Mouse (Mus musculus): Measurements from ENCODE around the gene Atp5d. TPM values are rescaled to one million over a fixed set of nuclear protein-coding genes. Genes with fewer than 3 reads are reported as not detected.

Atp5d gene
- polyA plus RNA-seq, 1 experiment, result 1,163 TPM

GRCm38 (mm10) chr10:80102216-80102915 is 36.1 kb upstream of the Atp5d start:
- TF ChIP-seq POLR2A (IDR thresholded peaks at IDR 0.05; ENCODE audit: insufficient read length, low read depth) (peak; percentile 78), TCF3 (IDR thresholded peaks at IDR 0.05; ENCODE audit: insufficient read length, low read depth) (no peak), POLR2AphosphoS2 (IDR thresholded peaks at IDR 0.05; ENCODE audit: insufficient read length, low read depth) (peak; percentile 79)
- peak overlapping the region; percentile 97 for H3K4me2 ChIP-seq (ENCODE audit: low read depth)
- peaks cover 55% of the 10 kb centered on the region for H3K79me2 ChIP-seq (ENCODE audit: control insufficient read depth, insufficient read depth)
- no peaks in the 10 kb centered on the region for H3K27me3 ChIP-seq (ENCODE audit: control insufficient read depth, insufficient read depth, insufficient read length)
- H3K4me3 ChIP-seq, result peak overlapping the region; percentile 67
- no peaks in the 10 kb centered on the region for H3K36me3 ChIP-seq (ENCODE audit: control insufficient read depth, insufficient read depth)
- H3ac ChIP-seq (ENCODE audit: control insufficient read depth, insufficient read length), result peak overlapping the region; percentile 82

GRCm38 (mm10) chr10:80103032-80103431 is 35.4 kb upstream of the Atp5d start:
- H3K4me2 ChIP-seq (ENCODE audit: low read depth), result peak overlapping the region; percentile 72
- H3K36me3 ChIP-seq (ENCODE audit: control insufficient read depth, insufficient read depth), result no peaks in the 10 kb centered on the region
- peak overlapping the region; percentile 82 for H3ac ChIP-seq (ENCODE audit: control insufficient read depth, insufficient read length)
- H3K27me3 ChIP-seq (ENCODE audit: control insufficient read depth, insufficient read depth, insufficient read length), result no peaks in the 10 kb centered on the region
- TF ChIP-seq POLR2A (IDR thresholded peaks at IDR 0.05; ENCODE audit: insufficient read length, low read depth), result no peak
- TF ChIP-seq MAX (IDR thresholded peaks at IDR 0.05; ENCODE audit: low read depth), result no peak
- no peak for TF ChIP-seq MYOD1 (IDR thresholded peaks at IDR 0.05; ENCODE audit: control insufficient read depth in 1 of 3, insufficient read length in 2 of 3, low read depth in 2 of 3)
- no peak for TF ChIP-seq E2F4 (IDR thresholded peaks at IDR 0.05; ENCODE audit: insufficient read depth)
- no peak for TF ChIP-seq POLR2AphosphoS2 (IDR thresholded peaks at IDR 0.05; ENCODE audit: insufficient read length, low read depth)
- no peak for TF ChIP-seq MYOG (IDR thresholded peaks at IDR 0.05; ENCODE audit: control insufficient read depth in 1 of 3, insufficient read depth in 1 of 3, insufficient read length in 2 of 3, low read depth in 2 of 3)
- no peak for TF ChIP-seq TCF12 (IDR thresholded peaks at IDR 0.05; ENCODE audit: insufficient read depth, poor library complexity, severe bottlenecking)
- no peak for TF ChIP-seq CEBPB (IDR thresholded peaks at IDR 0.05; ENCODE audit: insufficient read depth, poor library complexity, severe bottlenecking)
- no peak for TF ChIP-seq SRF (IDR thresholded peaks at IDR 0.05; ENCODE audit: control insufficient read depth, insufficient read length, low read depth)
- TF ChIP-seq REST (IDR thresholded peaks at IDR 0.05; ENCODE audit: insufficient read depth, insufficient read length), result no peak
- TF ChIP-seq USF1 (IDR thresholded peaks at IDR 0.05; ENCODE audit: low read depth), result no peak
- TF ChIP-seq TCF3 (IDR thresholded peaks at IDR 0.05; ENCODE audit: insufficient read length, low read depth), result no peak
- H3K4me3 ChIP-seq, result peak overlapping the region; percentile 67
- peaks cover 48% of the 10 kb centered on the region for H3K79me2 ChIP-seq (ENCODE audit: control insufficient read depth, insufficient read depth)

GRCm38 (mm10) chr10:80104181-80104580 is 34.3 kb upstream of the Atp5d start:
- H3K79me2 ChIP-seq (ENCODE audit: control insufficient read depth, insufficient read depth), result peaks cover 37% of the 10 kb centered on the region
- H3K36me3 ChIP-seq (ENCODE audit: control insufficient read depth, insufficient read depth), result no peaks in the 10 kb centered on the region
- H3K4me3 ChIP-seq, result peak overlapping the region; percentile 67
- no peak overlapping the region for H3ac ChIP-seq (ENCODE audit: control insufficient read depth, insufficient read length)
- peak; percentile 55 for TF ChIP-seq POLR2AphosphoS2 (IDR thresholded peaks at IDR 0.05; ENCODE audit: insufficient read length, low read depth)
- peak; percentile 48 for TF ChIP-seq POLR2A (IDR thresholded peaks at IDR 0.05; ENCODE audit: insufficient read length, low read depth)
- no peak for TF ChIP-seq MYOG (IDR thresholded peaks at IDR 0.05; ENCODE audit: control insufficient read depth in 1 of 3, insufficient read depth in 1 of 3, insufficient read length in 2 of 3, low read depth in 2 of 3)
- no peaks in the 10 kb centered on the region for H3K27me3 ChIP-seq (ENCODE audit: control insufficient read depth, insufficient read depth, insufficient read length)
- peak overlapping the region; percentile 72 for H3K4me2 ChIP-seq (ENCODE audit: low read depth)

- no peak within 1 kb of the TSS for H3ac ChIP-seq (ENCODE audit: control insufficient read depth, insufficient read length)
- H3K4me3 ChIP-seq, result peak within 1 kb of the TSS; percentile 67
- H3K79me2 ChIP-seq (ENCODE audit: control insufficient read depth, insufficient read depth), result peaks cover 24% of the 10 kb centered on the region
- H3K4me2 ChIP-seq (ENCODE audit: low read depth), result peak within 1 kb of the TSS; percentile 72
- H3K36me3 ChIP-seq (ENCODE audit: control insufficient read depth, insufficient read depth), result no peaks in the 10 kb centered on the region
- TF ChIP-seq TCF3 (IDR thresholded peaks at IDR 0.05; ENCODE audit: insufficient read length, low read depth), result no peak
- TF ChIP-seq MYOD1 (IDR thresholded peaks at IDR 0.05; ENCODE audit: control insufficient read depth in 1 of 3, insufficient read length in 2 of 3, low read depth in 2 of 3), result no peak
- no peak for TF ChIP-seq TCF12 (IDR thresholded peaks at IDR 0.05; ENCODE audit: insufficient read depth, poor library complexity, severe bottlenecking)
- no peak for TF ChIP-seq USF1 (IDR thresholded peaks at IDR 0.05; ENCODE audit: low read depth)
- TF ChIP-seq SRF (IDR thresholded peaks at IDR 0.05; ENCODE audit: control insufficient read depth, insufficient read length, low read depth), result no peak
- no peak for TF ChIP-seq E2F4 (IDR thresholded peaks at IDR 0.05; ENCODE audit: insufficient read depth)
- no peak for TF ChIP-seq MAX (IDR thresholded peaks at IDR 0.05; ENCODE audit: low read depth)
- TF ChIP-seq POLR2A (IDR thresholded peaks at IDR 0.05; ENCODE audit: insufficient read length, low read depth), result no peak
- TF ChIP-seq POLR2AphosphoS2 (IDR thresholded peaks at IDR 0.05; ENCODE audit: insufficient read length, low read depth), result no peak
- no peak for TF ChIP-seq REST (IDR thresholded peaks at IDR 0.05; ENCODE audit: insufficient read depth, insufficient read length)
- no peak for TF ChIP-seq MYOG (IDR thresholded peaks at IDR 0.05; ENCODE audit: control insufficient read depth in 1 of 3, insufficient read depth in 1 of 3, insufficient read length in 2 of 3, low read depth in 2 of 3)
- no peaks in the 10 kb centered on the region for H3K27me3 ChIP-seq (ENCODE audit: control insufficient read depth, insufficient read depth, insufficient read length)
Observed at GRCm38 (mm10) chr10:80105460-80105859, 33.0 kb upstream of the Atp5d start, which contains the start of gene Sbno2. TSS of gene Sbno2 (minus strand) at chr10:80105571.

DNA sequence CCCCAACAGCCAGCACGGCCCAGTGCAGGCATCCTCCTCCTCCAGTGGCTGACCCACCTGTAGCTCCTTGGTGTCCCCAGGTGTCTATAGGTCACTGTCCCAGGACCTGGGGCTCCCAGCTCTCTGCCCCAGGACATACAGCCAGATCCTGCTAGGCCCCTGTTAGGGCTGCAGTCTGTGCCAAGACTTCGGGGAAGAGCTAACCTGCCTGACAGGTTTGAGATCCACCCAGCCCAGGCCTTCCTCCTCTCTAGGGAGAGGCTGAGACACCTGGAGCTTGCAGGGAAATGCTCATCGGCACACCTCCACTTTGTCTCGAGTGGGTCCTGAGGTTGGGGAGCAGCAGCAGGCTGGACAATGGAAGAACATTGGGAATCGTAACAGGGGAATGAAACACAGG is 32.5 kb upstream of the Atp5d start:
- Histone ChIP-seq H3K4me2 (ENCODE audit: low read depth) (no peak overlapping the region), H3K27me3 (ENCODE audit: control insufficient read depth, insufficient read depth, insufficient read length) (no peaks in the 10 kb centered on the region), H3ac (ENCODE audit: control insufficient read depth, insufficient read length) (no peak overlapping the region), H3K79me2 (ENCODE audit: control insufficient read depth, insufficient read depth) (peaks cover 19% of the 10 kb centered on the region), H3K4me3 (no peak overlapping the region), H3K36me3 (ENCODE audit: control insufficient read depth, insufficient read depth) (no peaks in the 10 kb centered on the region)
- no peak for TF ChIP-seq E2F4 (IDR thresholded peaks at IDR 0.05; ENCODE audit: insufficient read depth)
- no peak for TF ChIP-seq MYOD1 (IDR thresholded peaks at IDR 0.05; ENCODE audit: control insufficient read depth in 1 of 3, insufficient read length in 2 of 3, low read depth in 2 of 3)
- TF ChIP-seq POLR2A (IDR thresholded peaks at IDR 0.05; ENCODE audit: insufficient read length, low read depth), result no peak
- no peak for TF ChIP-seq CEBPB (IDR thresholded peaks at IDR 0.05; ENCODE audit: insufficient read depth, poor library complexity, severe bottlenecking)
- no peak for TF ChIP-seq MYOG (IDR thresholded peaks at IDR 0.05; ENCODE audit: control insufficient read depth in 1 of 3, insufficient read depth in 1 of 3, insufficient read length in 2 of 3, low read depth in 2 of 3)
- TF ChIP-seq MAX (IDR thresholded peaks at IDR 0.05; ENCODE audit: low read depth), result no peak
- TF ChIP-seq TCF3 (IDR thresholded peaks at IDR 0.05; ENCODE audit: insufficient read length, low read depth), result no peak
- no peak for TF ChIP-seq TCF12 (IDR thresholded peaks at IDR 0.05; ENCODE audit: insufficient read depth, poor library complexity, severe bottlenecking)
- no peak for TF ChIP-seq SRF (IDR thresholded peaks at IDR 0.05; ENCODE audit: control insufficient read depth, insufficient read length, low read depth)

Measured in myocyte (in vitro differentiated cells).